Mouse (Mus musculus) small intestine, adult 2 months (tissue): ENCODE data around the gene Rp9.
"Not testable (repeated sequence)": the region's sequence is repeated elsewhere in the genome, so short reads cannot be mapped to it uniquely, and the experiment has no call there.

ENCODE experiments used
- CTCF ChIP-seq: fragments of 200-500 bp; IDR thresholded peaks from 2 replicates; pipeline ENCODE4 v1.5.1; 2012; ENCODE audit warnings: low read depth, mild to moderate bottlenecking, control low read depth, inconsistent platforms, low read length, moderate library complexity, mixed read lengths; ENCODE audit not compliant: insufficient replicate concordance, insufficient read length; ENCODE audit errors: extremely low read depth
- POLR2A ChIP-seq: fragments of 200-500 bp; IDR thresholded peaks from 2 replicates; pipeline ENCODE4 v1.6.1; 2012; ENCODE audit warnings: low read depth, mild to moderate bottlenecking, control low read depth, inconsistent platforms, low read length, moderate library complexity

- TF ChIP-seq CTCF, POLR2A: not testable (repeated sequence)
Measured at GRCm38 (mm10) chr9:22408344-22408743, 61.2 kb downstream of the Rp9 start.
